Mouse (Mus musculus) layer of hippocampus, postnatal 10 days (tissue): ENCODE results near the gene Gm45521. TPM values are rescaled to one million over a fixed set of nuclear protein-coding genes. Genes with fewer than 3 reads are reported as not detected.
"Not testable (repeated sequence)": the region's sequence is repeated elsewhere in the genome, so short reads cannot be mapped to it uniquely, and the experiment has no call there.

Experiments
- DNase-seq, 2 experiments: peaks; one replicate each; pipeline ENCODE4 v3.0.0; 2021; ENCODE audit warnings: low spot score in 2 of 2
- total RNA-seq, 2 experiments: library from RNA; stranded (reverse); gene quantifications; 2 replicates each; pipeline ENCODE4 v1.2.3; 2021

The Gm45521 gene
- total RNA-seq, 2 experiments from 2014 or later = 0.54 to 0.96 TPM

- DNase-seq = no peak
These were observed 41.9 kb downstream of the Gm45521 start for GRCm38 (mm10) chr14:7999030-7999429.

- DNase-seq = no peak
These were observed 42.3 kb downstream of the Gm45521 start for GRCm38 (mm10) chr14:7999435-7999834.

GRCm38 (mm10) chr14:8000247-8000646 is 43.2 kb downstream of the Gm45521 start:
- DNase-seq = no peak

- DNase-seq = peak in 1 of 2 experiments; percentile 27
These were observed 44.0 kb downstream of the Gm45521 start for GRCm38 (mm10) chr14:8000831-8001685.

GRCm38 (mm10) chr14:8002432-8003092 is 45.5 kb downstream of the Gm45521 start, which contains the start of gene Abhd6:
TSS of gene Abhd6 (plus strand) at chr14:8002902.
- peak; percentile 84 to 87 for DNase-seq

- peak; percentile 65 to 72 for DNase-seq
These were observed 46.1 kb downstream of the Gm45521 start for GRCm38 (mm10) chr14:8003093-8003670.

GRCm38 (mm10) chr14:8003727-8004670 is 46.9 kb downstream of the Gm45521 start:
- DNase-seq = no peak

GRCm38 (mm10) chr14:8006061-8006460 is 49.0 kb downstream of the Gm45521 start:
- DNase-seq = not testable (repeated sequence)

GRCm38 (mm10) chr14:8007084-8007483 is 50.0 kb downstream of the Gm45521 start:
- no peak for DNase-seq

GRCm38 (mm10) chr14:8007486-8007885 is 50.4 kb downstream of the Gm45521 start:
- no peak for DNase-seq

- DNase-seq = no peak
These were observed 50.8 kb downstream of the Gm45521 start for GRCm38 (mm10) chr14:8007923-8008322.

Other genes starting within 250 kb of the Gm45521 start
- gene Gm26661, start 165.7 kb upstream of the Gm45521 start, total RNA-seq = not detected
- gene Flnb, start 139.3 kb upstream of the Gm45521 start, total RNA-seq = 10 to 100 TPM; 32.1 to 34.2 TPM
- gene Dnase1l3, start 37.3 kb downstream of the Gm45521 start, total RNA-seq = under 1 TPM in 1 of 2 experiments, not detected in 1; 0.07 TPM
- 10 to 100 TPM; 41.7 to 42.6 TPM for gene Abhd6, start 45.6 kb downstream of the Gm45521 start, total RNA-seq
- gene Rpp14, start 123.1 kb downstream of the Gm45521 start, total RNA-seq = 10 to 100 TPM; 20.2 to 25.7 TPM
- 10 to 100 TPM; 26.1 to 27.2 TPM for gene Pxk, start 140.9 kb downstream of the Gm45521 start, total RNA-seq
- 100 to 1,000 TPM; 176 to 183 TPM for gene Pdhb, start 215.7 kb downstream of the Gm45521 start, total RNA-seq